Mouse (Mus musculus): ENCODE measurements around the gene Bmpr2. TPM values are rescaled to one million over a fixed set of nuclear protein-coding genes. Genes with fewer than 3 reads are reported as not detected.

Gene Bmpr2
- polyA plus RNA-seq, 1 experiment from 2014 or later: 5.9 TPM

GRCm38 (mm10) chr1:59923673-59924072, 160.5 kb downstream of the Bmpr2 start:
- Histone ChIP-seq H3K27me3 (replicated peaks; ENCODE audit: control insufficient read depth, insufficient read depth, low read length) (no peaks in the 10 kb centered on the region), H3K9me3 (ENCODE audit: control insufficient read depth) (no peaks in the 10 kb centered on the region), H3K4me1 (replicated peaks; ENCODE audit: control insufficient read depth, insufficient read depth, low read length) (no peaks in the 10 kb centered on the region), H3K9ac (ENCODE audit: low read depth, low read length) (no peak overlapping the region), H3K4me2 (replicated peaks; ENCODE audit: low read depth) (no peak overlapping the region), H3K4me3 (ENCODE audit: low read depth, low read length) (no peak overlapping the region), H3K27ac (ENCODE audit: low read depth, low read length) (no peak overlapping the region), H3K36me3 (ENCODE audit: control insufficient read depth, insufficient read depth) (no peaks in the 10 kb centered on the region)
- no peak for ATAC-seq
- TF ChIP-seq CTCF (IDR thresholded peaks at IDR 0.05; ENCODE audit: low read depth): no peak
- 79% methylated on average over 1 of the region's 1 CpGs for WGBS

GRCm38 (mm10) chr1:59924411-59924810, 161.2 kb downstream of the Bmpr2 start:
- Histone ChIP-seq H3K9ac (ENCODE audit: low read depth, low read length) (no peak overlapping the region), H3K4me2 (replicated peaks; ENCODE audit: low read depth) (no peak overlapping the region), H3K36me3 (ENCODE audit: control insufficient read depth, insufficient read depth) (no peaks in the 10 kb centered on the region), H3K4me1 (replicated peaks; ENCODE audit: control insufficient read depth, insufficient read depth, low read length) (no peaks in the 10 kb centered on the region), H3K4me3 (ENCODE audit: low read depth, low read length) (no peak overlapping the region), H3K9me3 (ENCODE audit: control insufficient read depth) (no peaks in the 10 kb centered on the region), H3K27me3 (replicated peaks; ENCODE audit: control insufficient read depth, insufficient read depth, low read length) (no peaks in the 10 kb centered on the region), H3K27ac (ENCODE audit: low read depth, low read length) (no peak overlapping the region)
- no peak for ATAC-seq
- no peak for TF ChIP-seq CTCF (IDR thresholded peaks at IDR 0.05; ENCODE audit: low read depth)
- WGBS: 75% methylated on average over 2 of the region's 2 CpGs

GRCm38 (mm10) chr1:59926021-59926672, 162.9 kb downstream of the Bmpr2 start:
- H3K27me3 ChIP-seq (replicated peaks; ENCODE audit: control insufficient read depth, insufficient read depth, low read length): no peaks in the 10 kb centered on the region
- no peak overlapping the region for H3K9ac ChIP-seq (ENCODE audit: low read depth, low read length)
- 0 out of 2 replicates have a peak, but pooled peaks have one; percentile 2 for TF ChIP-seq CTCF (IDR thresholded peaks at IDR 0.05; ENCODE audit: low read depth)
- no peak overlapping the region for H3K27ac ChIP-seq (ENCODE audit: low read depth, low read length)
- no peak for ATAC-seq
- no peaks in the 10 kb centered on the region for H3K4me1 ChIP-seq (replicated peaks; ENCODE audit: control insufficient read depth, insufficient read depth, low read length)
- H3K36me3 ChIP-seq (ENCODE audit: control insufficient read depth, insufficient read depth): no peaks in the 10 kb centered on the region
- no peaks in the 10 kb centered on the region for H3K9me3 ChIP-seq (ENCODE audit: control insufficient read depth)
- no peak overlapping the region for H3K4me2 ChIP-seq (replicated peaks; ENCODE audit: low read depth)
- no peak overlapping the region for H3K4me3 ChIP-seq (ENCODE audit: low read depth, low read length)
- 90% methylated on average over 3 of the region's 3 CpGs for WGBS

GRCm38 (mm10) chr1:59927131-59927680, 164.0 kb downstream of the Bmpr2 start:
- H3K9ac ChIP-seq (ENCODE audit: low read depth, low read length): no peak overlapping the region
- no peaks in the 10 kb centered on the region for H3K9me3 ChIP-seq (ENCODE audit: control insufficient read depth)
- H3K36me3 ChIP-seq (ENCODE audit: control insufficient read depth, insufficient read depth): no peaks in the 10 kb centered on the region
- H3K4me2 ChIP-seq (replicated peaks; ENCODE audit: low read depth): no peak overlapping the region
- TF ChIP-seq CTCF (IDR thresholded peaks at IDR 0.05; ENCODE audit: low read depth): no peak
- no peaks in the 10 kb centered on the region for H3K4me1 ChIP-seq (replicated peaks; ENCODE audit: control insufficient read depth, insufficient read depth, low read length)
- no peaks in the 10 kb centered on the region for H3K27me3 ChIP-seq (replicated peaks; ENCODE audit: control insufficient read depth, insufficient read depth, low read length)
- WGBS: 80% methylated on average over 2 of the region's 2 CpGs
- H3K4me3 ChIP-seq (ENCODE audit: low read depth, low read length): no peak overlapping the region
- no peak for ATAC-seq
- no peak overlapping the region for H3K27ac ChIP-seq (ENCODE audit: low read depth, low read length)

Other genes with a start within 250 kb of the Bmpr2 start
- gene Gm973, start 247.1 kb upstream of the Bmpr2 start, polyA plus RNA-seq (2015; fragmentation: Nextera tagmentation; extraction: Ambion mirVana): 0.33 and 0.72 TPM in 2 replicates
- 208 and 217 TPM in 2 replicates for gene Sumo1, start 92.6 kb upstream of the Bmpr2 start, polyA plus RNA-seq (2015; fragmentation: Nextera tagmentation; extraction: Ambion mirVana)
- gene Nop58, start 78.4 kb upstream of the Bmpr2 start, polyA plus RNA-seq (2015; fragmentation: Nextera tagmentation; extraction: Ambion mirVana): 82.2 and 89.0 TPM in 2 replicates
- 3.6 and 3.7 TPM in 2 replicates for gene Fam117b, start 149.6 kb downstream of the Bmpr2 start, polyA plus RNA-seq (2015; fragmentation: Nextera tagmentation; extraction: Ambion mirVana)

Data from intestine, postnatal 0 days (tissue).